Mouse (Mus musculus): ENCODE data around the gene Lsm2.
"Not testable (repeated sequence)": the region's sequence is repeated elsewhere in the genome, so short reads cannot be mapped to it uniquely, and the experiment has no call there.

Gene Lsm2

DNA sequence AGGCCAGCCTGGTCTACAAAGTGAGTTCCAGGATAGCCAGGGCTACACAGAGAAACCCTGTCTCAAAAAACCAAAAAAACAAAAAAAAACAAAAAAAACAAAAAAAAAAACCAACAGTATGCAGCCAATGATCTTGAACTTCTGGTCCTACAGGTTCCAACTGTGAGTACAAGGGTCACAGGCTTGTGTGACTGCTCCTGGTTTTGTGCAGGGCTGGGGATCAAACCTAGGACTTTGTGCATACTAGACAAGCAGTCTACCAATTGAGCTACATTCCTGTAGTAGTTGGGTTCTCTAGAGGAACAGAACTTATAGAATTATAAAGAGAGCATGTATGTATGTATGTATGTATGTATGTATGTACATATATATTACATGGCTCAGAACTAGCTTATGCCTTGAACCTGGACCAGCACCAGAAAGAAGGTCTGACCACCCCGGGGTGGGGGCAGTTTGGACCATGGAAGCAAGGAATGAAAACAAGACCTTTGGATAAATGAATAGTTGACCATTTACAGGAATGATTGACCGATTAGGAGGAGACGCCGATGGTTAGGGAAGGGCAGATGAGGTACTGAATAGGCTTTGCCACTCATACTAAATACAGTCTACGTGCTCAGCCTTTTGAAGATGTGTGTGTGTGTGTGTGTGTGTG lies 35.0 kb upstream of the Lsm2 start:
- H3K36me3 ChIP-seq (ENCODE audit: insufficient read depth, low read length): peaks cover 24% of the 10 kb centered on the region
- no peak for TF ChIP-seq NANOG (IDR thresholded peaks at IDR 0.05; ENCODE audit: borderline replicate concordance, low read length)
- no peak for TF ChIP-seq CTCF (conservative IDR thresholded peaks at IDR 0.05; ENCODE audit: low read length)
- no peak for TF ChIP-seq POU5F1 (IDR thresholded peaks at IDR 0.05; ENCODE audit: borderline replicate concordance, low read length)
- H3K4me3 ChIP-seq (replicated peaks; ENCODE audit: low read length): no peak overlapping the region
- H3K27me3 ChIP-seq (ENCODE audit: insufficient read depth, low read length): no peaks in the 10 kb centered on the region
- H3K9me3 ChIP-seq (ENCODE audit: low read length): no peaks in the 10 kb centered on the region
- H3K4me1 ChIP-seq (replicated peaks; ENCODE audit: low read depth, low read length): peaks cover 24% of the 10 kb centered on the region

DNA sequence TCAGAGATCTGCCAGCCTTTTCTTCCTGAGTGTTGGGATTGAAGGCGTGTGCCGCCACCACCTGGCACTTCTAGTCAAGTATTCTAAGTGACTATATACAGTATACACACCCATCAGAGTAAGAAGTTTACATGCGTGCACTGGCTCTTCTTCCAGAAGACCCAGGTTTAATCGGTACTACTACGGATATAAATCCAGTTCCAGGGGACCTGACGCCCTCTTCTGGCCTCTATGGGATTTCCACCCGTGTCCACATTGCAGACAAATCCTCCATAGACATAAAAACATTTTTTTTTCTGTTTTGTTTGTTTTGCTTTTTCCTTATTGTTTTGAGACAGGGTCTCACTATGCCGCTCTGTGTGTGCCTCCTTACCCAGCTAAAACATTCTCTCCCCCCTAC lies 34.1 kb upstream of the Lsm2 start:
- Histone ChIP-seq H3K9me3 (ENCODE audit: low read length) (no peaks in the 10 kb centered on the region), H3K36me3 (ENCODE audit: insufficient read depth, low read length) (peaks cover 28% of the 10 kb centered on the region), H3K4me3 (replicated peaks; ENCODE audit: low read length) (no peak overlapping the region), H3K27me3 (ENCODE audit: insufficient read depth, low read length) (no peaks in the 10 kb centered on the region), H3K4me1 (replicated peaks; ENCODE audit: low read depth, low read length) (peaks cover 16% of the 10 kb centered on the region)
- TF ChIP-seq CTCF (conservative IDR thresholded peaks at IDR 0.05; ENCODE audit: low read length) (peak; percentile 57), NANOG (IDR thresholded peaks at IDR 0.05; ENCODE audit: borderline replicate concordance, low read length) (no peak), POU5F1 (IDR thresholded peaks at IDR 0.05; ENCODE audit: borderline replicate concordance, low read length) (no peak)

DNA sequence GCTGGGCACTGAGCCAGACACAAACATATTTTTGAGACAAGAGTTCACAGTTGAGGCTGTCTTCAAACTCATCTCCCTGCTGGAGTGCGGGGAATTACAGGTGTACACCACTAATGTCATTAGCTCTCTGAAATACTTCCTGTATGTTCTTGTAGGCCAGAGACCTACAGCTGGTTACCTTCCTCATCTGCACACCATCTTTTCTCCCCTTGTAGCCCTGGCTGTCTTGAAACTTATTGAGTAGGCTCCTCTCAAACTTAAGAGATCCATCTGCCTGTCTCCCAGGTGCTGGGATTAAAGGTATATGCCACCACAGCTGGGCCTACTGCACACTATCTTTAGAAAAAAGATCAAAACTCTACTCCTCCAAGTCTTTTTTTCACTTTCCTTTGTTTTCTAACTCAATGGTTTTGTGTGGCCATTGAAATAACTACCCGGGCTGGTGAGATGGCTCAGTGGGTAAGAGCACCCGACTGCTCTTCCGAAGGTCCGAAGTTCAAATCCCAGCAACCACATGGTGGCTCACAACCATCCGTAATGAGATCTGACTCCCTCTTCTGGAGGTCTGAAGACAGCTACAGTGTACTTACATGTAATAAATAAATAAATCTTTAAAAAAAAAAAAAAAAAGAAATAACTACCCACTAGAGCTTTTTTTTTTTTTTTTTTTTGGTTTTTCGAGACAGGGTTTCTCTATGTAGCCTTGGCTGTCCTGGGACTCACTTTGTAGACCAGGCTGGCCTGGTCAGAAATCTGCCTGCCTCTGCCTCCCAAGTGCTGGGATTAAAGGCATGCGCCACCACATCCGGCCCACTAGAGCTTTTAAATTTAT lies 32.7 kb upstream of the Lsm2 start:
- not testable (repeated sequence) for H3K27me3 ChIP-seq (ENCODE audit: insufficient read depth, low read length); H3K9me3 ChIP-seq (ENCODE audit: low read length); H3K4me3 ChIP-seq (replicated peaks; ENCODE audit: low read length)
- Histone ChIP-seq H3K4me1 (replicated peaks; ENCODE audit: low read depth, low read length) (peaks cover 21% of the 10 kb centered on the region), H3K36me3 (ENCODE audit: insufficient read depth, low read length) (peaks cover 28% of the 10 kb centered on the region)

DNA sequence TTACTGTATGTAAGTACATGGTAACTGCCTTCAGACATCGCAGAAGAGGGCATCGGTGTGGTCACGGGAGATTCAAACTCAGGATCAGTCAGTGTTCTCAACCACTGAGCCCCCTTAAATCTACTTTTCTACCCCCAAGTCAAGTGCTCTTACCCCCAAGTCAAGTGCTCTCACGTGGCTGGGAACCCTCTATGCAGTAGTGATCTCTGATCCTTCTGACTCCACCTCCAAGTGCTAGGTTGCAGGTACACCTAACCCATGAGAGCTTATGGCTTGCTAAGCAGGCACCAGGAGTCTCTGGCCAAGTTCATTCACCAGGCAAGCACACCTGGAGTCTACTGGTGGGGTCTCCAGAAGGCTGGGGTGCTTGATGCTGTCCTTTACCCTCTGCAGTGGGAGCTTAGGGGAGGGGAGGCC lies 32.1 kb upstream of the Lsm2 start:
- H3K27me3 ChIP-seq (ENCODE audit: insufficient read depth, low read length): no peaks in the 10 kb centered on the region
- peaks cover 21% of the 10 kb centered on the region for H3K4me1 ChIP-seq (replicated peaks; ENCODE audit: low read depth, low read length)
- TF ChIP-seq NANOG (IDR thresholded peaks at IDR 0.05; ENCODE audit: borderline replicate concordance, low read length) (no peak), POU5F1 (IDR thresholded peaks at IDR 0.05; ENCODE audit: borderline replicate concordance, low read length) (no peak), CTCF (conservative IDR thresholded peaks at IDR 0.05; ENCODE audit: low read length) (no peak)

DNA sequence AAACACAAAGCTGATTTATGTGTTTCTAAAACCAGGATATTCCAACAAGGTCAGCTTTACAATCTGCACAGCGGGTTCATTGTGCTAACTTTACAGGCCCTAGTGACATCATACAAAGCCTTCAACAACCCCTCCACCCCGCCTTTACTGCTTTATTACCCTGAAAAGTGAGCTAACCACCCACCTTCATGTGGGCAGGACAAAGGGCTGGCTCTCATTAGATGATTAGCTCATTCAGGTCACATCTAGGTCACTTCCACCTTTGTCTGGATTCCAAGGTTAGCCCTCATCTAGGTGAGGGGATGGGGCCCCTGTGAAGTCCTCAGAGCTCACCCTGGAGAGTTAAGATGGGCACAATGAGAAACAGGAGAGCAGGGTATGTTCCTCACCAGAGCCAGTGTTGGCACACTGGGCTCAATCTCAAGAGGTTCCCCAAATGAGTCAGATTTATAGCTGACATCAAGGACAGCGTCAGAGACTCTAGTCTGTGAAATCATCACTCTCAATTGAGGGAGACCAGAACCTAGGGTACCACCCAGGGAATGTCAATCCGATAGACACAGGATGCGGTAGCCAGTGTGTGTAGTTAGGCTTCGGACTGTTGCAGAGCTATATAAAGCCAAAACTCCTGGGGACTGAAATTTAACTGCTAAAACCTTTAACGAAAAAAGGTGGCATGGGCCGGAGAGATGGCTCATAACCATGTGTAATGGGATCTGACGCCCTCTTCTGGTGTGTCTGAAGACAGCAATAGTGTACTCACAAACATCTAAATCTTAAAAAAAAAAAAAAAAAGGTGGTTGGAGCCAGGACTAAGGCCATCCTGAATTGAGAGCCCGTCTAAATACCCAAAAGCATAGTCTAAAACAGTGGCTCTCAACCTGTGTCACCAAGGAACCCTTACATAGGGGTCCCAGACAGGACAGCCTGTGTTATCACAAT lies 30.9 kb upstream of the Lsm2 start:
- peaks cover 28% of the 10 kb centered on the region for H3K36me3 ChIP-seq (ENCODE audit: insufficient read depth, low read length)
- peaks cover 4% of the 10 kb centered on the region; the same call in 1 of the 2 replicates for H3K27me3 ChIP-seq (ENCODE audit: insufficient read depth, low read length)
- peaks cover 21% of the 10 kb centered on the region for H3K4me1 ChIP-seq (replicated peaks; ENCODE audit: low read depth, low read length)
- H3K9me3 ChIP-seq (ENCODE audit: low read length): no peaks in the 10 kb centered on the region
- TF ChIP-seq NANOG (IDR thresholded peaks at IDR 0.05; ENCODE audit: borderline replicate concordance, low read length): no peak
- no peak for TF ChIP-seq POU5F1 (IDR thresholded peaks at IDR 0.05; ENCODE audit: borderline replicate concordance, low read length)
- peak; percentile 15; the same call in 1 of the 2 replicates for TF ChIP-seq CTCF (conservative IDR thresholded peaks at IDR 0.05; ENCODE audit: low read length)
- peak overlapping the region; percentile 96 for H3K4me3 ChIP-seq (replicated peaks; ENCODE audit: low read length)

More for the DNA sequence above, 32.1 kb upstream of the Lsm2 start:
- peak overlapping the region; percentile 96 for H3K4me3 ChIP-seq (replicated peaks; ENCODE audit: low read length)
- peaks cover 28% of the 10 kb centered on the region for H3K36me3 ChIP-seq (ENCODE audit: insufficient read depth, low read length)
- no peaks in the 10 kb centered on the region for H3K9me3 ChIP-seq (ENCODE audit: low read length)

DNA sequence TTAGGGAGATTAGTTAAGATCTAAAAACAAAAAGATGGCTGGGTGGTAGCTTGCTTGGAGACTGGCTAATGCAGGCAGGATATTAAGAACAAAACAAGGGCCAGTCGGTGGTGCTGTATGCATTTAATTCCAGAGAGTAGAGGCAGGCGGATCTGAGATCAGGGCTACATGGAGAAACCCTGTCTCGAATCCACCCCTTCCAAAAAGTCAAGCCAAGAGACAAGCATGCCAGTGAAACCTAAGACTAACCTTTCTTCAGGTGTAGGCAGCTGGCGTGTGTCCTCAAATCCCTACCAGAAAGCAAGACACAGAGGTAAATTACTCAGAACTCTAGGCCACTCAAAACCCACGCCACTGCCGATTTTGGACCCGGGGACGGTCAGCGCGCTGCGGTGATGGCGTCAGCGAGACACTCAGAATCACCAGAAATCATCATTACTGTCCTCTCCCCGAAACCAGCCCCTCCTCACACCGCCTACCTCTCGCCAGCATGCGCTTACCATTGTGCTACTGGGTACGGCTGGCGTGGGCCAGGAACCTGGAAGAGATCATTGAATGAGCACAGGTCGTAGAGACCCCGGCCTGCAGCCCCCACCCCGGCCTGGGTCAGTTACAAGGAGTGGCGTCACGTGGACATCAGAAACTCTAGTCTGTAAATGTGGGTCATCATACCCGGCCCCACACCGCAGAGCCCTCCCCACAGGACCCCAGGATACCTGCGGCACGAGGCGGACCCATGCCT lies 29.9 kb upstream of the Lsm2 start:
- H3K4me1 ChIP-seq (replicated peaks; ENCODE audit: low read depth, low read length): peaks cover 21% of the 10 kb centered on the region
- no peaks in the 10 kb centered on the region for H3K9me3 ChIP-seq (ENCODE audit: low read length)
- H3K36me3 ChIP-seq (ENCODE audit: insufficient read depth, low read length): peaks cover 28% of the 10 kb centered on the region
- H3K4me3 ChIP-seq (replicated peaks; ENCODE audit: low read length): peak overlapping the region; percentile 96
- TF ChIP-seq POU5F1 (IDR thresholded peaks at IDR 0.05; ENCODE audit: borderline replicate concordance, low read length) (no peak), CTCF (conservative IDR thresholded peaks at IDR 0.05; ENCODE audit: low read length) (no peak), NANOG (IDR thresholded peaks at IDR 0.05; ENCODE audit: borderline replicate concordance, low read length) (no peak)
- peaks cover 9% of the 10 kb centered on the region; the same call in 1 of the 2 replicates for H3K27me3 ChIP-seq (ENCODE audit: insufficient read depth, low read length)

DNA sequence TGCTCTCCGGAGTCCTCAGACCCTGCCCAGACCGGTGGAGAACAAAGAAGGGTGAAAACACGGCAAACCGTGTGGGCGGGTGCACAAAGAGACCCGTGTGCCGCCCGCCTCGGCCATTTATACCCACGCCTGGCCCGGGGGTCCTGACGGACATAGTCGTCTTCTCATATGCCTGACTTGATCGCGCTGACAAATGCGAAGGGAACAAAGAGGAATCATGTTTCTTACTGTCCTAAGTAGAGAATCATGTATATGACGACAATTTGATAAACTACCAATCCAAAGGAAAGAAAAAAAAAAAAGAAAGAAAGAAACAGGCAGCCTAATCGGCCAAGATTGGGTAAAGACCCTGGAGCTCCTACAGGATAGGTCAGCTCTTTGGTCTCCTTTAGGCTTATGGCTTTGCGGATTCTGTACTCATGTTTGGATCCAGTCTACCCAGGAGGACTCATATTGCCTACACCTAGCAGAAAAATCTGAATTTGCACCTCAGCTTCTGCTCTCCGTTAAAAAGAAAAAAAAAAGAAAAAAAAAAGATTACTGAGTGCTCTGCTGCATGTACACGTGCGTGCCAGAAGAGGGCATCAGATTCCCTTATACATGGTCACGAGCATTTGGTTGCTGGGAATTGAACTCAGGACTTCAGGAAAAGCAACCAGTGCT lies 29.2 kb upstream of the Lsm2 start:
- H3K4me1 ChIP-seq (replicated peaks; ENCODE audit: low read depth, low read length): peaks cover 21% of the 10 kb centered on the region
- peak overlapping the region; percentile 96 for H3K4me3 ChIP-seq (replicated peaks; ENCODE audit: low read length)
- peak; percentile 73 for TF ChIP-seq CTCF (conservative IDR thresholded peaks at IDR 0.05; ENCODE audit: low read length)
- no peak for TF ChIP-seq POU5F1 (IDR thresholded peaks at IDR 0.05; ENCODE audit: borderline replicate concordance, low read length)
- H3K9me3 ChIP-seq (ENCODE audit: low read length): no peaks in the 10 kb centered on the region
- H3K36me3 ChIP-seq (ENCODE audit: insufficient read depth, low read length): peaks cover 28% of the 10 kb centered on the region
- peaks cover 14% of the 10 kb centered on the region; the same call in 1 of the 2 replicates for H3K27me3 ChIP-seq (ENCODE audit: insufficient read depth, low read length)
